In genomic region chr17:85688911-85689806, GRCm38 (mm10) we compare ENCODE assay signal across 9 mouse cellular contexts. TPM values are rescaled to one million over a fixed set of nuclear protein-coding genes. Genes with fewer than 3 reads are reported as not detected.
A peak's percentile ranks its signal among the peaks of the same experiment; 100 is the strongest.
DNase-seq lines count a peak whose midpoint lies in the region; ATAC-seq and TF ChIP-seq lines count a peak whose summit lies in the region.
"Had no signal": no experiment of that assay in that cellular context is flagged by ENCODE, and none has a peak within 500 bp of the region (broad histone marks: within the 10 kb centered on the region; RNA-seq: fewer than 3 reads in every experiment).

No protein-coding gene starts in this region.

- 0 out of 2 replicates have a peak overlapping the region, but pooled peaks have one; percentile 13 for H3K27ac ChIP-seq in kidney, postnatal 0 days
- H3K27ac ChIP-seq in midbrain, embryonic 13.5 days = no peak overlapping the region
- H3K27ac ChIP-seq: macrophage had no signal

- 0 out of 2 replicates have a peak overlapping the region, but pooled peaks have one; percentile 20 for H3K9ac ChIP-seq in kidney, postnatal 0 days (ENCODE audit: low read depth, low read length)
- no peak overlapping the region for H3K9ac ChIP-seq in midbrain, embryonic 13.5 days (replicated peaks)

- peaks cover 78% of the 10 kb centered on the region for H3K27me3 ChIP-seq in kidney, postnatal 0 days (ENCODE audit: insufficient read depth, low read length)
- peaks cover 100% of the 10 kb centered on the region for H3K27me3 ChIP-seq in midbrain, embryonic 13.5 days

- peak; percentile 15 for ATAC-seq in kidney, postnatal 0 days (replicated peaks; ENCODE audit: low FRiP score, low read depth)
- ATAC-seq in midbrain, embryonic 13.5 days = no peak; the same call in 1 of the 2 replicates

- H3K4me2 ChIP-seq in kidney, postnatal 0 days (ENCODE audit: low read length) = peak overlapping the region; percentile 78
- H3K4me2 ChIP-seq in midbrain, embryonic 13.5 days (replicated peaks) = peak overlapping the region; percentile 70

- TF ChIP-seq CTCF in kidney, postnatal 0 days (IDR thresholded peaks at IDR 0.05; ENCODE audit: low read depth) = peak; percentile 40

- peak; percentile 18 for DNase-seq in 3134 (ENCODE audit: extremely low read depth, insufficient read length, low spot score)
- peak; percentile 63 for DNase-seq in embryo, embryonic 10.5 days (ENCODE audit: low spot score)
- peak; percentile 68 to 80 for DNase-seq in heart, adult 18-20 months
- DNase-seq in kidney, postnatal 0 days (ENCODE audit: low spot score) = peak; percentile 79
- DNase-seq in layer of hippocampus, adult 11-12 months (ENCODE audit: low spot score) = no peak
- no peak for DNase-seq in thymus, adult 18-20 months
- DNase-seq in right cerebral cortex, postnatal 25 days = no peak

- WGBS in kidney, postnatal 0 days = 2% methylated on average over 35 of the region's 35 CpGs
- 1% methylated on average over 35 of the region's 35 CpGs for WGBS in midbrain, embryonic 13.5 days

- H3K4me3 ChIP-seq in kidney, postnatal 0 days (replicated peaks; ENCODE audit: low read depth, low read length) = peak overlapping the region; percentile 53
- peak overlapping the region; percentile 42 for H3K4me3 ChIP-seq in midbrain, embryonic 13.5 days (replicated peaks)

- no peaks in the 10 kb centered on the region for H3K9me3 ChIP-seq in kidney, postnatal 0 days (replicated peaks; ENCODE audit: low read length)
- H3K9me3 ChIP-seq in midbrain, embryonic 13.5 days = no peaks in the 10 kb centered on the region

- H3K36me3 ChIP-seq in kidney, postnatal 0 days (ENCODE audit: insufficient read depth, low read length) = no peaks in the 10 kb centered on the region
- H3K36me3 ChIP-seq in midbrain, embryonic 13.5 days = no peaks in the 10 kb centered on the region

- peaks cover 9% of the 10 kb centered on the region; the same call in 1 of the 2 replicates for H3K4me1 ChIP-seq in kidney, postnatal 0 days (replicated peaks; ENCODE audit: insufficient read depth, low read length)
- peaks cover 24% of the 10 kb centered on the region for H3K4me1 ChIP-seq in midbrain, embryonic 13.5 days (replicated peaks)

RNA-seq across cellular contexts. Expression of gene Six2, which starts 1.1 kb away (rescaled TPM):
- under 1 TPM; 0.26 to 0.32 TPM for total RNA-seq in heart, adult 18-20 months (2021)
- 11.2 and 18.9 TPM in 2 replicates for polyA plus RNA-seq in kidney, postnatal 0 days (2015; fragmentation: Nextera tagmentation; extraction: Ambion mirVana)
- 0.30 and 0.31 TPM in 2 replicates for polyA plus RNA-seq in midbrain, embryonic 13.5 days (2015; fragmentation: Nextera tagmentation; extraction: Ambion mirVana)
- polyA plus RNA-seq: macrophage had no signal

Comparison
In these comparisons a context has a peak if more than half of its experiments do, and no peak if none do; other contexts are left out.
1. DNase-seq: peak in 3134 (single experiment), embryo, embryonic 10.5 days (single experiment), heart, adult 18-20 months (2 of 2) and kidney, postnatal 0 days (single experiment); none in layer of hippocampus, adult 11-12 months (single experiment), thymus, adult 18-20 months (0 of 2) and right cerebral cortex, postnatal 25 days (single experiment).